Mouse (Mus musculus) midbrain, embryonic 13.5 days (tissue): ENCODE data around the gene Smyd3. TPM values are rescaled to one million over a fixed set of nuclear protein-coding genes. Genes with fewer than 3 reads are reported as not detected.

Experiments
- ATAC-seq: fragments of 200-750 bp; cut with Nextera tagmentation; 2 replicates; pipeline ENCODE4 v1.8.0; 2017; ENCODE audit warnings: mild to moderate bottlenecking, moderate TSS enrichment, moderate library complexity
- H3K27ac ChIP-seq: fragments of 300-500 bp; sonication (generic); 2 replicates; pipeline ENCODE4 v1.5.1; 2015; ENCODE audit warnings: inconsistent platforms, mild to moderate bottlenecking, moderate library complexity
- H3K27me3 ChIP-seq: fragments of 300-500 bp; sonication (generic); 2 replicates; pipeline ENCODE4 v1.6.1; 2015; ENCODE audit warnings: mild to moderate bottlenecking, inconsistent platforms
- H3K36me3 ChIP-seq: fragments of 300-500 bp; sonication (generic); 2 replicates; pipeline ENCODE4 v1.6.1; 2015; ENCODE audit warnings: mild to moderate bottlenecking, inconsistent platforms
- H3K4me1 ChIP-seq: fragments of 300-500 bp; sonication (generic); replicated peaks from 2 replicates; pipeline ENCODE4 v1.6.1; 2015; ENCODE audit warnings: inconsistent platforms
- H3K4me2 ChIP-seq: fragments of 300-500 bp; sonication (generic); replicated peaks from 2 replicates; pipeline ENCODE4 v1.6.1; 2015; ENCODE audit warnings: moderate library complexity, mild to moderate bottlenecking, inconsistent platforms
- H3K4me3 ChIP-seq: fragments of 300-500 bp; sonication (generic); replicated peaks from 2 replicates; pipeline ENCODE4 v1.5.1; 2015; ENCODE audit warnings: mild to moderate bottlenecking, inconsistent platforms
- H3K9ac ChIP-seq: fragments of 300-500 bp; sonication (generic); replicated peaks from 2 replicates; pipeline ENCODE4 v1.6.1; 2015; ENCODE audit warnings: mild to moderate bottlenecking, inconsistent platforms
- H3K9me3 ChIP-seq: fragments of 300-500 bp; sonication (generic); 2 replicates; pipeline ENCODE4 v1.6.1; 2016; ENCODE audit warnings: mild to moderate bottlenecking, inconsistent platforms
- WGBS: fragments of 180-500 bp; shearing (Covaris S2); methylation state at CpG from one replicate; pipeline ENCODE4 v1.1.7; 2015; 5-methylcytosine and 5-hydroxymethylcytosine counted together
- polyA plus RNA-seq: library from polyadenylated mRNA; unstranded; fragments of >200 nt; fragmentation: Nextera tagmentation; extraction: Ambion mirVana; gene quantifications from 2 replicates; pipeline ENCODE4 v1.2.1, GENCODE M21; 2015

The Smyd3 gene
- polyA plus RNA-seq, 1 experiment from 2014 or later: 14.5 TPM

GRCm38 (mm10) chr1:178915056-178915455, 602.8 kb downstream of the Smyd3 start:
- Histone ChIP-seq H3K27me3 (peaks cover 17% of the 10 kb centered on the region), H3K4me3 (no peak overlapping the region), H3K4me1 (peaks cover 43% of the 10 kb centered on the region), H3K9ac (no peak overlapping the region), H3K4me2 (no peak overlapping the region), H3K36me3 (peaks cover 13% of the 10 kb centered on the region; the same call in 1 of the 2 replicates), H3K27ac (no peak overlapping the region), H3K9me3 (no peaks in the 10 kb centered on the region)
- no peak for ATAC-seq
- 44% methylated on average over 12 of the region's 12 CpGs for WGBS

GRCm38 (mm10) chr1:178912936-178913716, 604.7 kb downstream of the Smyd3 start:
- Histone ChIP-seq H3K27ac (no peak overlapping the region; the same call in 1 of the 2 replicates), H3K4me1 (peaks cover 37% of the 10 kb centered on the region), H3K4me2 (no peak overlapping the region), H3K4me3 (no peak overlapping the region), H3K9me3 (no peaks in the 10 kb centered on the region), H3K36me3 (peaks cover 13% of the 10 kb centered on the region; the same call in 1 of the 2 replicates), H3K27me3 (peaks cover 15% of the 10 kb centered on the region), H3K9ac (no peak overlapping the region)
- WGBS: 52% methylated on average over 6 of the region's 6 CpGs
- ATAC-seq: no peak

- H3K27ac ChIP-seq: 0 out of 2 replicates have a peak overlapping the region, but pooled peaks have one; percentile 47
- no peak for ATAC-seq
Measured at GRCm38 (mm10) chr1:178910951-178911350, 606.9 kb downstream of the Smyd3 start.

More at GRCm38 (mm10) chr1:178910951-178911350, 606.9 kb downstream of the Smyd3 start:
- Histone ChIP-seq H3K27me3 (peaks cover 4% of the 10 kb centered on the region), H3K9me3 (no peaks in the 10 kb centered on the region), H3K4me3 (no peak overlapping the region), H3K4me2 (no peak overlapping the region), H3K4me1 (peaks cover 25% of the 10 kb centered on the region), H3K36me3 (peaks cover 5% of the 10 kb centered on the region; the same call in 1 of the 2 replicates), H3K9ac (no peak overlapping the region)
- 63% methylated on average over 14 of the region's 14 CpGs for WGBS

Other genes with a start within 250 kb of the Smyd3 start
- 30.2 and 31.5 TPM in 2 replicates for gene Tfb2m, start 28.2 kb upstream of the Smyd3 start, polyA plus RNA-seq
- gene Cnst, start 28.3 kb upstream of the Smyd3 start, polyA plus RNA-seq: 27.9 and 28.2 TPM in 2 replicates
- 114 and 126 TPM in 2 replicates for gene Sccpdh, start 150.2 kb upstream of the Smyd3 start, polyA plus RNA-seq
- 0.07 TPM in 1 of 2 replicates, not detected in the other for gene Kif28, start 227.2 kb upstream of the Smyd3 start, polyA plus RNA-seq